Mouse (Mus musculus) macrophage (primary cell): ENCODE data around the gene Amh. TPM values are rescaled to one million over a fixed set of nuclear protein-coding genes. Genes with fewer than 3 reads are reported as not detected.
A peak's percentile ranks its signal among the peaks of the same experiment; 100 is the strongest.

Experiments used
- H3K27ac ChIP-seq: fragments of 350-480 bp; formaldehyde crosslinking; 2 replicates; pipeline ENCODE4 v1.9.0; 2021
- H3K36me3 ChIP-seq: fragments of 350-480 bp; formaldehyde crosslinking; 2 replicates; pipeline ENCODE4 v1.9.0; 2021; ENCODE audit errors: inconsistent target
- H3K4me3 ChIP-seq: fragments of 350-480 bp; formaldehyde crosslinking; 2 replicates; pipeline ENCODE4 v1.9.0; 2021; ENCODE audit errors: inconsistent target
- H3K79me2 ChIP-seq: fragments of 350-480 bp; formaldehyde crosslinking; 2 replicates; pipeline ENCODE4 v1.9.0; 2021; ENCODE audit errors: inconsistent target
- WGBS: methylation state at CpG from one replicate; pipeline ENCODE4 v1.1.7; 2026; ENCODE audit warnings: inconsistent platforms; ENCODE audit not compliant: missing documents; 5-methylcytosine and 5-hydroxymethylcytosine counted together
- polyA plus RNA-seq: library from polyadenylated mRNA; stranded (reverse); fragments of 250-400 nt; gene quantifications from 3 replicates; pipeline ENCODE4 v1.2.4, GENCODE M21; 2018; ENCODE audit warnings: inconsistent platforms

Gene Amh
- polyA plus RNA-seq, 1 experiment from 2014 or later, result not detected

DNA sequence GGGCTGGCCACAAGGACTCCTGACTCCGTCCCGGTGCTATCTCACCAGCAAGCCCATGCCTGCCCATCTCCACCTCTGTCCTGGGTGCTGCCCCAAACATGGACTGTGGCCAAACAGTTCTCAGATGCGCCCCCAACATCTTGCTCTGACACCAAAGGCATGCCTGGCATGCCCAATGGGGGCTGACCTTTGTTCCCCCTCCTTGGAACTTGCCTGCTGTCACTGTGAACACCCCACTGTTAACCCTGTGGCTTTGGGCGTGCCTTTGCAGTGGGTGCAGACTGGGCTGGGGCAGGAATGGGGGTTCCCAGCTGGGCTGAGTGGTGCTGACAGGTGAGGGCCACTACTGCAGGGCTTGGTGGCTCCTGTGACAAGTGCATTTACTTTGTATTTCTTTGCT lies 11.2 kb upstream of the Amh start:
- H3K36me3 ChIP-seq, result peaks cover 40% of the 10 kb centered on the region
- H3K27ac ChIP-seq, result no peak overlapping the region
- WGBS, result 93% methylated on average over 4 of the region's 4 CpGs
- H3K79me2 ChIP-seq, result peaks cover 30% of the 10 kb centered on the region
- no peak overlapping the region for H3K4me3 ChIP-seq

GRCm38 (mm10) chr10:80794750-80795149 lies 10.3 kb upstream of the Amh start:
- Histone ChIP-seq H3K79me2 (peaks cover 39% of the 10 kb centered on the region), H3K36me3 (peaks cover 32% of the 10 kb centered on the region; the same call in 1 of the 2 replicates), H3K4me3 (no peak overlapping the region), H3K27ac (no peak overlapping the region)
- 95% methylated on average over 8 of the region's 8 CpGs for WGBS

GRCm38 (mm10) chr10:80796307-80796848 lies 8.7 kb upstream of the Amh start:
- peaks cover 27% of the 10 kb centered on the region; the same call in 1 of the 2 replicates for H3K36me3 ChIP-seq
- peaks cover 55% of the 10 kb centered on the region for H3K79me2 ChIP-seq
- peak overlapping the region; percentile 89; the same call in 1 of the 2 replicates for H3K4me3 ChIP-seq
- no peak overlapping the region for H3K27ac ChIP-seq
- WGBS, result 93% methylated on average over 9 of the region's 9 CpGs

DNA sequence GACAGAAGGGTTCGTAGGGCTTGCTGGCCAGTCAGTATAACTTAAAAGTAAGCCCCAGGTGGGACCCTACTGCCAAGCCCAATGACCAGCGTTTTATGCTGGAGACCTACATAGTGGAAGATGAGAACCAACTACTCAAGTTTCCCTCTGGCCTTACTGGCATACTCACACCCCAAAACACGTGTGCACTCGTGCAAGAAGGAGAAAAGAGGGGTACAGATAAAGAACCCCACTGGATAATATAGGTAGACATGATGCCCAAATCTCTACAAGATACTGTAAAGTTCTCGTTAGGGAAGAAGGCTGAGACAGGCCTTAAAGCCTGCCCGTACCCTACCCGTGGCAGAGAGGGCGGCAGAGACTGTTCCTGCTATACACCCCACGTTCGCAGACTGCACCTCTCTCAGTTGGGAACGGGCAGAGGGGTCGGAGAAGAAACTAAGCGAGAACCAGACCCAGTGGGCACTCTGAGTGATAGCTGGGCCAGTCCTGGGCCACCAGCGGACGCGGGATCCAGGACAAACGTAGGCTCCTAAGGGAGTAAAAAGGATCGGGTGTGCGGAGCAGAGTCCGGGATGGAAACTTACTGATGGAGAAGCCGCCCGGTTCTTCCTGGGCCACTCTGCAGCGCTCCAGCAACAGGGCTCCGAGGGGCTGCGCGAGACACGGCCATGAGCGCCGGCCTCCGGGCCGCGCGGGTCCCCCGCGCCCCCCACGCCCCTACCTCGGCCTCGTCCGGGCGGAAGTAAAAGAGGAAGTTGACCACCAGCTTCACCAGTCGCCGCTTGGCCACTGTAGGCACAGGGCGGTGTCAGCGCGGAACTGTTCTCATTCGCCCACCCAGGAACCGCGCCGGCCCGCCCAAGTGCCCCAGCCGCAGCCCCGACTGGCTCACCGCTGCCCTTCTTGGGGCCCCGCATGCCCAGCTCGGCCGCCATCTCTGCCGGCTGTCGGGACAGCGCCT lies 7.6 kb upstream of the Amh start:
- Histone ChIP-seq H3K4me3 (peak overlapping the region; percentile 97), H3K27ac (peak overlapping the region; percentile 91), H3K36me3 (peaks cover 37% of the 10 kb centered on the region; the same call in 1 of the 2 replicates), H3K79me2 (peaks cover 65% of the 10 kb centered on the region)
- 2% methylated on average over 59 of the region's 59 CpGs for WGBS

GRCm38 (mm10) chr10:80798150-80799006 lies 6.7 kb upstream of the Amh start, which contains the start of the genes Sf3a2 and Plekhj1:
Gene Sf3a2, plus strand, starts transcription at chr10:80798198.
Gene Plekhj1, minus strand, starts transcription at chr10:80798626.
- H3K27ac ChIP-seq, result peak within 1 kb of the TSS; percentile 91
- H3K36me3 ChIP-seq, result peaks cover 41% of the 10 kb centered on the region

DNA sequence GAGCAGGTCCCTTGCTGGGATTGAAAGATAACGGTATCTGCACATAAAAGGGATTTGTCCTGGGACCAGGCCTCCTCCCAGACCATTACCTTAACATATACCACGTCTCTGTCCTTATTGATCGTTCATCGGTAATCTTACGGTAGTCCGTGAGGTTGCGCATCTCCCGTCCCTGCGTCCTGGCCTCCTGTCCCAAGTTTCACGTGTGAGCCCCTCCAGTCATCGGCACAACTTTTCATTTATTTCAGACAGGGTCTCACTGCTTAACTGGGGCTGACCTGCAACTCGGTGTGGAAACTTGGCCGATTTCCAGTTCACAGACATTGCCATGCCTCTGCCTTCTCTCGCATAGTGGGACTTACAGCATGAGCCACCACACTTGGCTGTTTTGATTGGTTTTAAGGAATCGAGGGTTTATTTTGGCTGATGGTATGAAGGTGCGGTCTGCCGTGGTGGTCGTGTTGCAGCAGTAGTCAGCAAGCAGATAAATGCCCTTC lies 5.9 kb upstream of the Amh start:
- WGBS, result 2% methylated on average over 18 of the region's 18 CpGs
- Histone ChIP-seq H3K4me3 (peak overlapping the region; percentile 97), H3K27ac (peak overlapping the region; percentile 91), H3K36me3 (peaks cover 38% of the 10 kb centered on the region), H3K79me2 (peaks cover 65% of the 10 kb centered on the region)

More at GRCm38 (mm10) chr10:80798150-80799006, 6.7 kb upstream of the Amh start, which contains the start of the genes Sf3a2 and Plekhj1:
- Histone ChIP-seq H3K79me2 (peaks cover 65% of the 10 kb centered on the region), H3K4me3 (peak within 1 kb of the TSS; percentile 97)
- under 1% methylated on average over 104 of the region's 104 CpGs for WGBS

- 91% methylated on average over 10 of the region's 10 CpGs for WGBS
Observed at GRCm38 (mm10) chr10:80802204-80802912, 2.7 kb upstream of the Amh start.

DNA sequence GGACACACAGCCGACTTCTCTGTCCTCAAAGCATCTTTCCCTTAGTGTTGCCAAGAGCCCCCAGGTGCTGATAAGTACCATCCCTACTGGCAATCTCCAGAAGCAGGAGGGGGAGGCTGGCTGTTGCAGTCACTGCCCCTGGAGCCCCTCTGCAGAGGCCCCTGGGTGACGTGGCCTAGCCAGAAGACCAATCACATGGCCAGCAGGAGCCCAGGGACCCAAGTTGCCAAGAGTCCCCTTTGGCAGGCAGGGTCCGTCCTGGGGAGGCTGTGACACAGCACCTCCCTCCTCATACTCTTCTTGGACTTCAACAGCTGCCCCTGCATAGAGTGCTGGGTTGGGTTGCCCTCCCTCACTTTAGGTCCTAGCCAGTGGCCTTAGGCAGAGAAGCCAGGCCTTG lies 2.0 kb upstream of the Amh start:
- Histone ChIP-seq H3K79me2 (peaks cover 37% of the 10 kb centered on the region), H3K36me3 (peaks cover 29% of the 10 kb centered on the region), H3K27ac (no peak overlapping the region), H3K4me3 (no peak overlapping the region)
- WGBS, result 93% methylated on average over 3 of the region's 3 CpGs

More at GRCm38 (mm10) chr10:80802204-80802912, 2.7 kb upstream of the Amh start:
- Histone ChIP-seq H3K79me2 (peaks cover 40% of the 10 kb centered on the region), H3K36me3 (peaks cover 29% of the 10 kb centered on the region), H3K4me3 (no peak overlapping the region), H3K27ac (no peak overlapping the region)

DNA sequence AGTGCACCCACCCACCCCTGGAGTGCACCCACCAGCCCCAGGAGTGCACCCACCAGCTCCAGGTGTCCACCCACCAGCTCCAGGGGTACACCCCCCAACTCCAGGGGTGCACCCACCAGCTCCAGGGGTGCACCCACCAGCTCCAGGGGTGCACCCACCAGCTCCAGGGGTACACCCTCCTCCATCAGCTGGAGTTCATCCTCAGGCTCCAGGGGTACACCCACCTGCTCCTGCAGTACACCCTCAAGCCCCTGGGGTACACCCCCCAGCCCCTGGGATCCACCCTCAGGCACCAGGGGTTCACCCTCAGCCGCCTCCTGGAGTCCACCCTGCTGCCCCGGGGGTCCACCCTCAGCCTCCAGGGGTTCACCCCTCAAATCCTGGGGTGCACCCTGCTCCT lies 703 bp upstream of the Amh start:
- Histone ChIP-seq H3K27ac (no peak overlapping the region), H3K36me3 (peaks cover 29% of the 10 kb centered on the region), H3K79me2 (peaks cover 30% of the 10 kb centered on the region), H3K4me3 (no peak overlapping the region)
- 90% methylated on average over 2 of the region's 2 CpGs for whole genome bisulfite sequencing

DNA sequence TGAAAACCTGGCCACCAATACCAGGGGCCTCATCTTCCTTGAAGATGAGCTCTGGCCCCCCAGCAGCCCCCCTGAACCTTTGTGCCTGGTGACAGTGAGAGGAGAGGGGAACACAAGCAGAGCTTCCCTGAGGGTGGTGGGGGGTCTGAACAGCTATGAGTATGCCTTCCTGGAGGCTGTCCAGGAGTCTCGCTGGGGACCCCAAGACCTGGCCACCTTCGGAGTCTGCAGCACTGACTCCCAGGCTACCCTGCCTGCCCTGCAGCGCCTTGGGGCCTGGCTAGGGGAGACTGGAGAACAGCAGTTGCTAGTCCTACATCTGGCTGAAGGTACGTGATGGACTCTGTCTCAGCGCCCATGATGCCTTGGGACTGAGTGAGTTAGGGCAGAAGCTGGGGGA lies 279 bp downstream of the Amh start:
- Histone ChIP-seq H3K36me3 (peaks cover 29% of the 10 kb centered on the region), H3K4me3 (no peak overlapping the region), H3K27ac (no peak overlapping the region), H3K79me2 (peaks cover 20% of the 10 kb centered on the region)
- 100% methylated on average over 5 of the region's 5 CpGs for WGBS

GRCm38 (mm10) chr10:80805925-80806324 lies 882 bp downstream of the Amh start:
- H3K27ac ChIP-seq, result no peak overlapping the region
- 22% methylated on average over 3 of the region's 3 CpGs for WGBS
- H3K4me3 ChIP-seq, result no peak overlapping the region
- peaks cover 14% of the 10 kb centered on the region for H3K79me2 ChIP-seq
- peaks cover 29% of the 10 kb centered on the region for H3K36me3 ChIP-seq

- Histone ChIP-seq H3K79me2 (peaks cover 9% of the 10 kb centered on the region), H3K27ac (no peak overlapping the region), H3K4me3 (no peak overlapping the region), H3K36me3 (peaks cover 23% of the 10 kb centered on the region)
- 69% methylated on average over 31 of the region's 34 CpGs for WGBS
Observed at GRCm38 (mm10) chr10:80806341-80807056, 1.5 kb downstream of the Amh start.

GRCm38 (mm10) chr10:80807057-80807627 lies 2.1 kb downstream of the Amh start:
- Histone ChIP-seq H3K27ac (no peak overlapping the region), H3K79me2 (peaks cover 2% of the 10 kb centered on the region; the same call in 1 of the 2 replicates), H3K4me3 (no peak overlapping the region), H3K36me3 (peaks cover 17% of the 10 kb centered on the region)
- WGBS, result 3% methylated on average over 57 of the region's 58 CpGs
